Mouse (Mus musculus) bone marrow macrophage, adult 2 months (primary cell): ENCODE results near the gene Hmg20b.

Source experiments
- CTCF ChIP-seq: IDR thresholded peaks from 2 replicates; pipeline ENCODE4 v1.5.1; 2012; ENCODE audit warnings: low read depth, mild to moderate bottlenecking, low read length, moderate library complexity
- POLR2A ChIP-seq: IDR thresholded peaks from 2 replicates; pipeline ENCODE4 v1.6.1; 2012; ENCODE audit warnings: mild to moderate bottlenecking, low read depth, low read length, borderline replicate concordance

DNA sequence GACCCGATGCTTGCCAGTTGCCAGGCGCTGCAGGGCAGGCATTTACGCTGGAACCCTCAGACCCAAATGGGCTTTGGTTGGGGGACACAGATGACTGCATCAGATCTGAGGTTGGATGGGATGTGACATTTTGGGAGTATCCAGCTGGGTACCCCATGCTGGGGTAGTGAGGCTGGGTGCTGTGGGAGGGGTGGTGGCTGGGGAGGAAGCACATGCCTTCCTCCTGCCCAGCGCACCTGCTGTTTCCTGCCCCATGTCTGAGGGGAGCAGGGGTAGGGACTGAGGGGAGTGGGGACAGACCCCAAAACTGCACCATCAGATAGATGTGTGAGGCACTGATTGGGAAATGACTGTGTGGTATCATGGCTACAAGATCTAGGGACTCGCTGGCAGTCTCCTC is 46.5 kb upstream of the Hmg20b start:
- TF ChIP-seq CTCF (no peak), POLR2A (no peak)
